Mouse (Mus musculus) Patski (cell line): ENCODE data around the gene Atf7ip. TPM values are rescaled to one million over a fixed set of nuclear protein-coding genes. Genes with fewer than 3 reads are reported as not detected.

Experiments
- ATAC-seq: fragments of 100-300 bp; one replicate; pipeline ENCODE4 v1.8.0; 2021
- CTCF ChIA-PET: fragments of 350-600 bp; sonication (Branson Sonifier 250); formaldehyde crosslinking; loops from one replicate; lab custom pipeline; 2022; ENCODE audit warnings: inconsistent platforms; lab: Charles Lee
- POLR2A ChIA-PET: fragments of 350-600 bp; sonication (Branson Sonifier 250); formaldehyde crosslinking; loops from one replicate; lab custom pipeline; 2022; ENCODE audit warnings: antibody characterized with exemption, inconsistent platforms; lab: Charles Lee
- DNase-seq: peaks from one replicate; pipeline ENCODE4 v3.0.0-alpha.2; 2011; ENCODE audit warnings: low read depth, low spot score
- H3K27me3 ChIP-seq: fragments of 371-371 bp; one replicate; pipeline ENCODE4 v1.5.1; 2021
- CTCF ChIP-seq: fragments of 100-300 bp; IDR thresholded peaks from one replicate; pipeline ENCODE4 v1.5.1; 2021
- in situ Hi-C: fragments of 300-500 bp; cut with MboI; formaldehyde crosslinking; loops from 3 replicates; pipeline ENCODE4 v1.11.1; 2018; ENCODE audit warnings: low pct_unique_long_range_greater_than_20kb, mixed read lengths
- polyA plus RNA-seq: library from polyadenylated mRNA; unstranded; gene quantifications from one replicate; pipeline ENCODE4 v1.2.3, GENCODE M21; 2021

The Atf7ip gene
- polyA plus RNA-seq, 1 experiment from 2014 or later, result 19.9 TPM

GRCm38 (mm10) chr6:136659226-136659625 lies 153.3 kb downstream of the Atf7ip start:
- ATAC-seq, result no peak
- CTCF ChIA-PET, result interaction anchor here (2.2 kb wide), 1 partner anchor 13 kb away, joined by 4 read pairs; no protein-coding TSS in a partner anchor
- no peaks in the 10 kb centered on the region for H3K27me3 ChIP-seq
- no peak for DNase-seq
- POLR2A ChIA-PET, result no interaction called here
- TF ChIP-seq CTCF, result no peak
- in situ Hi-C loops, result no loop called here

Other genes with a start within 250 kb of the Atf7ip start
- gene Gm8994, start 178.6 kb upstream of the Atf7ip start, polyA plus RNA-seq, result 0.04 TPM
- gene E330021D16Rik, start 90.6 kb upstream of the Atf7ip start, polyA plus RNA-seq, result not detected
- gene Plbd1, start 155.8 kb downstream of the Atf7ip start, polyA plus RNA-seq, result not detected